ENCODE assay signal across 9 mouse cellular contexts in the genomic region with DNA sequence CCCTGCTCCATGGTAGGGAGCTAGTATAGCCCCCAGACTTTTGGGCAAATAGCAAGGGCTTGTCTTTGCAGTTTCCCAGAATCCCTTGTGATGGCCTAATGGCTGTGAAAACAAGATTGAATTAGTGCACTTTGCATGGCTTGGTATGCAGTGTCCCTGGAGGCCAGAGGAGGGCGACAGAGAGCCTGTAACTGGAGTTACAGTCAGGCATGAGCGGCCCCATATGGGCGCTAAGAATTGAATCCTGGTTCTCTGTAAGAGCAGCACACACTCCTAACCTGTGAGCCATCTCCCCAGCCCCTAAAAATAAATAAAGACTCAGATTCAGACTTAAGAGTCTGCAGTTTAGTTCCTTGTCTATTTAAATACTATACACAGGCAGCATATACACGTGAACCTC. TPM values are rescaled to one million over a fixed set of nuclear protein-coding genes. Genes with fewer than 3 reads are reported as not detected.
DNase-seq lines count a peak whose midpoint lies in the region; ATAC-seq and TF ChIP-seq lines count a peak whose summit lies in the region.
"Had no signal": no experiment of that assay in that cellular context is flagged by ENCODE, and none has a peak within 500 bp of the region (broad histone marks: within the 10 kb centered on the region; RNA-seq: fewer than 3 reads in every experiment).

No protein-coding gene starts in this region.

- TF ChIP-seq CTCF in kidney, postnatal 0 days (IDR thresholded peaks at IDR 0.05; ENCODE audit: low read depth) = peak; percentile 76

- H3K4me2 ChIP-seq in kidney, postnatal 0 days (ENCODE audit: low read length) = no peak overlapping the region
- no peak overlapping the region for H3K4me2 ChIP-seq in kidney, embryonic 15.5 days

- 0 out of 2 replicates have a peak, but pooled peaks cover 4% of the 10 kb centered on the region for H3K4me1 ChIP-seq in kidney, postnatal 0 days (replicated peaks; ENCODE audit: insufficient read depth, low read length)
- H3K4me1 ChIP-seq in kidney, embryonic 15.5 days = peaks cover 10% of the 10 kb centered on the region

- WGBS in kidney, postnatal 0 days = 37% methylated on average over 4 of the region's 4 CpGs
- 38% methylated on average over 4 of the region's 4 CpGs for WGBS in kidney, embryonic 15.5 days

- peaks cover 24% of the 10 kb centered on the region for H3K27me3 ChIP-seq in kidney, postnatal 0 days (ENCODE audit: insufficient read depth, low read length)
- peaks cover 59% of the 10 kb centered on the region for H3K27me3 ChIP-seq in kidney, embryonic 15.5 days

- peak; percentile 26 to 29 for DNase-seq in cerebellum, adult 18-20 months
- DNase-seq in cerebellum, adult 9-10 months = no peak
- DNase-seq in kidney, postnatal 0 days (ENCODE audit: low spot score) = peak; percentile 57
- DNase-seq in WW6 (ENCODE audit: low read depth, low spot score) = peak; percentile 65
- peak; percentile 73 for DNase-seq in naive thymus-derived CD4-positive, alpha-beta T cell, adult 2 months (ENCODE audit: low read depth)
- DNase-seq in left cerebral cortex, postnatal 25 days (ENCODE audit: low spot score in 2 of 2) = no peak

- H3K36me3 ChIP-seq in kidney, postnatal 0 days (ENCODE audit: insufficient read depth, low read length) = no peaks in the 10 kb centered on the region
- no peaks in the 10 kb centered on the region for H3K36me3 ChIP-seq in kidney, embryonic 15.5 days

- peak; percentile 35; the same call in 1 of the 2 replicates for ATAC-seq in kidney, postnatal 0 days (replicated peaks; ENCODE audit: low FRiP score, low read depth)
- no peak for ATAC-seq in kidney, embryonic 15.5 days (replicated peaks; ENCODE audit: low FRiP score)
- ATAC-seq in hematopoietic stem cell, adult 5-6 weeks (replicated peaks in 1 of 2; ENCODE audit: insufficient read depth in 1 of 2, low FRiP score in 2 of 2, low TSS enrichment in 1 of 2, low read depth in 1 of 2, poor library complexity in 2 of 2, severe bottlenecking in 2 of 2) = peak; percentile 69 to 77; a peak in 3 of 4 replicates

- no peak overlapping the region for H3K4me3 ChIP-seq in kidney, postnatal 0 days (replicated peaks; ENCODE audit: low read depth, low read length)
- H3K4me3 ChIP-seq in kidney, embryonic 15.5 days (replicated peaks) = no peak overlapping the region

- H3K27ac ChIP-seq in kidney, postnatal 0 days = no peak overlapping the region
- H3K27ac ChIP-seq in kidney, embryonic 15.5 days = no peak overlapping the region

- no peak overlapping the region for H3K9ac ChIP-seq in kidney, postnatal 0 days (ENCODE audit: low read depth, low read length)
- H3K9ac ChIP-seq in kidney, embryonic 15.5 days = no peak overlapping the region

- H3K9me3 ChIP-seq in kidney, postnatal 0 days (replicated peaks; ENCODE audit: low read length) = no peaks in the 10 kb centered on the region
- H3K9me3 ChIP-seq in kidney, embryonic 15.5 days (replicated peaks) = no peaks in the 10 kb centered on the region

- intact Hi-C loops in left cerebral cortex, postnatal 25 days (cut with DNase I) = no loop called here

RNA-seq across cellular contexts. Expression of gene Rgs9bp, which starts 5.5 kb away (rescaled TPM):
- polyA plus RNA-seq in kidney, postnatal 0 days (2015; fragmentation: Nextera tagmentation; extraction: Ambion mirVana) = 0.05 and 0.11 TPM in 2 replicates
- 0.23 TPM in 2 replicates for polyA plus RNA-seq in kidney, embryonic 15.5 days (2015; fragmentation: Nextera tagmentation; extraction: Ambion mirVana)
- 0.19 and 0.84 TPM in 2 replicates for total RNA-seq in hematopoietic stem cell, adult 5-6 weeks (2017)
- total RNA-seq in left cerebral cortex, postnatal 25 days (2021) = under 1 TPM; 0.48 TPM

RNA-seq across cellular contexts. Expression of gene Ankrd27, which starts 6.2 kb away (rescaled TPM):
- polyA plus RNA-seq in kidney, postnatal 0 days (2015; fragmentation: Nextera tagmentation; extraction: Ambion mirVana) = 18.5 and 19.5 TPM in 2 replicates
- polyA plus RNA-seq in kidney, embryonic 15.5 days (2015; fragmentation: Nextera tagmentation; extraction: Ambion mirVana) = 34.3 and 38.7 TPM in 2 replicates
- total RNA-seq in hematopoietic stem cell, adult 5-6 weeks (2017) = 37.3 and 42.2 TPM in 2 replicates
- total RNA-seq in left cerebral cortex, postnatal 25 days (2021) = 10 to 100 TPM; 40.3 to 42.6 TPM

RNA-seq across cellular contexts. Expression of gene Nudt19, which starts 23.7 kb away (rescaled TPM):
- 135 and 138 TPM in 2 replicates for polyA plus RNA-seq in kidney, postnatal 0 days (2015; fragmentation: Nextera tagmentation; extraction: Ambion mirVana)
- 66.6 and 68.0 TPM in 2 replicates for polyA plus RNA-seq in kidney, embryonic 15.5 days (2015; fragmentation: Nextera tagmentation; extraction: Ambion mirVana)
- total RNA-seq in hematopoietic stem cell, adult 5-6 weeks (2017) = 49.6 and 52.3 TPM in 2 replicates
- total RNA-seq in left cerebral cortex, postnatal 25 days (2021) = 10 to 100 TPM; 69.2 to 73.8 TPM

RNA-seq across cellular contexts. Expression of gene Tdrd12, which starts 42.3 kb away (rescaled TPM):
- polyA plus RNA-seq in kidney, postnatal 0 days (2015; fragmentation: Nextera tagmentation; extraction: Ambion mirVana) = 0.38 and 0.62 TPM in 2 replicates
- 0.23 and 0.43 TPM in 2 replicates for polyA plus RNA-seq in kidney, embryonic 15.5 days (2015; fragmentation: Nextera tagmentation; extraction: Ambion mirVana)
- not detected in 2 replicates for total RNA-seq in hematopoietic stem cell, adult 5-6 weeks (2017)
- total RNA-seq in left cerebral cortex, postnatal 25 days (2021) = under 1 TPM; 0.23 to 0.53 TPM
- polyA plus RNA-seq: stomach, embryonic 14.5 days had no signal

Comparison
In these comparisons a context has a peak if more than half of its experiments do, and no peak if none do; other contexts are left out.
1. DNase-seq: peak in cerebellum, adult 18-20 months (2 of 2), kidney, postnatal 0 days (single experiment), WW6 (single experiment) and naive thymus-derived CD4-positive, alpha-beta T cell, adult 2 months (single experiment); none in cerebellum, adult 9-10 months (single experiment) and left cerebral cortex, postnatal 25 days (0 of 2).